Mouse (Mus musculus) fibroblast of lung, adult 2 months (primary cell): ENCODE data around the gene Ccdc88b.

Experiments used
- DNase-seq: peaks from one replicate; pipeline ENCODE4 v3.0.0-alpha.2; 2011; ENCODE audit warnings: low read depth

Ccdc88b gene

DNA sequence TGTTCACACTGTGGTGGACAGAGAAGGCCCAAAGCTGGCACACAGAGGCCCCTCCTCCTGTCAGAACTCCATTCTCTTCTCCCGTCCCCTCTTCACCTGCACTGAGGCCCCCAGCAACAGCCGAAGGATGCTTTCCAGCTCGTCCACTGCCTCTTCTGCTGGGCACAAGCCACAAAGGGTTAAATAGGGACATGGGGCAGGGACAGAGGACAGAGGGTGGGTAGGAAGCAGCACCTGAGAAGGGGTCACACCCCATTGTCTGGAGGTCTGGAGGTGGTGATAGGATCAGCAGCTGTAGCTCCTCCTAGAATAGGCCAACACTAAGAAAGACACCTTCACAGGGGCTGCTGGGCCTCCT is 1.0 kb downstream of the Ccdc88b start:
- DNase-seq, result no peak

DNA sequence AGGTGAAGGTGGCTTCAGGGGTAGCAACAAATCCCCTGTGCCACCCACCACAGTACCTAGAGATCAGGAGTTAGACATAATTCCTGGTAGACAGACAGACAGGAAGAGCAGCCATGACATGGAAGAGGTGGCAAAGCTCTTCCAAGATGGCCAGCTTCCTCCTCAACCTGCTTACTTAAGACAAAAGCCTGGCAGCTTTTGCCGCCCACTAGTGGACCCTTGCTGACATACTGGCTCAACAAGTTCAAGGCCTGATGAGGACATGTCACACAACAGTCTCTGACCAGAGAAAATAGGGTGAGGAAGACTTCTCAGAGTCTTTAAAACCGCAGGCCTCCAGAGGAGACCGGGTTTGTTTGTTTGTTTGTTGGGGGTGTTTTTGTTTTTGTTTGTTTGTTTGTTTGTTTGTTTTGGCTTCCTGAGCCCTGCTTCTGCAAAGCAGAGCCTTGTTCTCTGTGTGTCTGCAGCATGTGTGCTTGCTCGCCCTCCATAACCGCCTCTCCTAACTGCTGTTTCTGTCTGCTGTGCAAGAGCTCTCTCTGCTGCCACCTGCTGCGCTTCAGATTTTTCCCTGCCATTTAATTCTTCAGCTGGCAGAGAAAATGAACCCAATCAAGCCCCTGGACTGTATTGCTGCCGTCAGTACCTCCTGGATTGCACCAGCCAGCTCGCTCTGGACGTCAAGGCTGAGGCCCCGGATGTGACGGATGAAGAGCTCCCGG is 1.6 kb downstream of the Ccdc88b start:
- DNase-seq, result no peak

DNA sequence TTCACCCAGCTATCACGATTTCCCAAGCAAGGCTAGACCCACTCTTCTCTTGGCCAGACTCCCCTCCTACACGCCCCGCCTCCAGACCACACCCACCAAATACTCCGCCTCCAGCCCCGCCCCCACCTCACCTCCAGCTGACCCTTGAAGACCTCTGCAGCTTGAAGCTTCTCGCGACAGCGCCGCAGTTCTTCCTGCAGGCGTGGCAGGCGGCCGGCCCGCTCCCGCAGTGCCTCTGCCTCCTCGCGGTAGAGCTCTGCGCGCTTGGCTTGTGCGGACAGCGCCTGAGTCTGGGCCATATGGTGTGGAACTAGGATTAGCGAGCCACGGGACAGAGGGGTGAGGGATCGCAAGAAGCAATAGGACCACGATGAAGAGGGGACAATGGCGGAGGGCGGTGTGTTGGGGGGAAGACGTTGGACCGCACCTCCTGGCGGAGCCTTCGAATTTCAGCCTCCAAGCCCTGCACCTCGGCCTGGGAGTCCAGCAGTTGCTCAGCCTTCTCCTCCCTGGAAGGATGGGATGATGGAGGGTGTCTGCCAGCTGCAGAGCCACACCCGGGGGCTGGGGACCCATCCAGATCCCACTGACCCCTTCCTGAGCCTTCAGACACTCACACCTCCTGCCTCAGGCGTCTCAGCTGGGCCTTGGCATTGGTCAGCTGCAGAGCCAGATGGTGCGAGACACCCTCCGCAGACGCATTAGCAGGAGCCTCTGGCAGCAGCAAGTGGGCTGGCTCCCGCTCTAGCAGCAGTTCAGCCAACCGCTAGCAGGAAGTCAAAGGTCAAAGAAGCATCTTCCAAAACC is 2.6 kb downstream of the Ccdc88b start:
- no peak for DNase-seq

DNA sequence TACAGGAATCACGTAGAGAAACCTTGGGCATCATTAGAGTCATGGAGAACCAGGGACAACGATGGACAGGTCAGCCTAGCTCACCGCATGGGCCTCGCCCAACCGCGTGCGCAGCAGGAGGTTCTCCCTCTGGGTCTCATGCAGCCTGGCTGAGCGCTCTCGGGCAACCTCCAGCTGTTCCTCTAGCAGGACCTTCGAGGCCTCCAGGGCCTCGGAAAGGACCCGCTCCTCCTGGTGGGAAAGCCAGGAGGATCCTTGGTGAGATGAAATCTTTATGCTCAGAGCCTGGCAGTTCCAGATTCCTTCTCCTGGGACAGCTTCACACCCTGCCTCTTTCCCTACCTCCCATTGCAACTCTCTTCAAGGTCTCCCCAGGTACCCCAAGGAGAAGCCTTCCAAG is 3.4 kb downstream of the Ccdc88b start:
- DNase-seq, result no peak

DNA sequence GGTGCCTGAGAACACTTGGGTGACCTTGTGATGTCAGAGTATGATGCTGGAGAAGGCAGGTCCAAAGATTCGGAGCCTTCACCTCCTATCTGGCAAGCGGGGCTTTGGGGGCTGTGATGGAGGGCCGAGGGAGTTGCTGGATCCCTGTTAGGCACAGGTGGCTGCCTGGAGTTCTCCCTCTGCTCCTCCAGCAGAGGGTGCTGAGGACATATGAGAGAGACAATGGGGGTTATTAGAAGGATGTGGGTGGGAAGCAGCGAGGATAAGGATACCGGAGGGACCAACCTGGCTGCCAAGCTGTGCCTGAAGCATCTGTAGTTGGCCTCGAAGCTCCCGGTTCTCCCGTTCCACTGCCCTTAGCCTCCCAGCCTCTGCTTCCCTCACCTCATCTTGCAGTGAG is 4.1 kb downstream of the Ccdc88b start:
- DNase-seq, result no peak

DNA sequence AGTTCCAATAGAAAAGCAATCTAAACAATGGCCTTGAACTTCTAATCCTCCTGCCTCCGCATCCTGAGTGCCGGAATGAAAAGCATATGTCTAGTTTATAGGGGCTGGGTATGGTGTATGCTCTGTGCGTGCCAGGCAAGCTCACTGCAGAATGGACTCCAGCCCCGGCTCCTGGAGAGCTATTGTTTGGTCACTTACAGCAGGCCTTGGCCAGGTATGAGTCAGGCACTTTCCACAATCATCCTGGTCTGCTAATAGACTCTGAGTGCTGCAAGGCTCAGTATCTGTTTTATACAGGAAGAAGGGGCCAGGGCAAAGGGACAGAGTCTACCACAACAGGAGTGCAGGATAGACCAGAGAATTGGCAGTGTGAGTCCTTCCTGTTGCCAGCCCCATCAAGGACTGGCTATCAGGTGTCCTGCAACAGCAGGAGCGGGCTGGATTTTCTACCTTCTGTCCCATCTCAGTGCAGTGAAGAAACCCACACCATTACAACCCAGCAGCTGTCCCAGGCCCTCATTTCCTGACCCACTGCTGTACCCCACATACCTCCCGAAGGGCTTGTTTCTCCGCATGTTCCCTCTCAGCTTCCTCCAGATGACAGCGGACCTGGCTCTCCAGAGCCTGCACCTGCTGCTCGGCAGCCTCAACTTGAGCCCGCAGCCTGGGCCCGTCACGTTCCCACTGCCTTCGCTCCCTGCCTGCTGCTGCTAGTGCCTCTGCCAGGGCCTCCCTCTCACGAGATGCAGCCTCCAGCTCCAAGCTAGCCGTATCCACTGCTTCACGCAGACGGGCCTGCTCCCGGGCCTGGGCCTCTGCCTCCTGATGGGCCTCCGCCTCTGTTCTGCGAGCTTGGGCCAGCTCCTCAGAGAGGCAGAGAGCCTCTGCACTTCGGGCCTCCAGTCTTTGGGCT is 5.4 kb downstream of the Ccdc88b start:
- no peak for DNase-seq

DNA sequence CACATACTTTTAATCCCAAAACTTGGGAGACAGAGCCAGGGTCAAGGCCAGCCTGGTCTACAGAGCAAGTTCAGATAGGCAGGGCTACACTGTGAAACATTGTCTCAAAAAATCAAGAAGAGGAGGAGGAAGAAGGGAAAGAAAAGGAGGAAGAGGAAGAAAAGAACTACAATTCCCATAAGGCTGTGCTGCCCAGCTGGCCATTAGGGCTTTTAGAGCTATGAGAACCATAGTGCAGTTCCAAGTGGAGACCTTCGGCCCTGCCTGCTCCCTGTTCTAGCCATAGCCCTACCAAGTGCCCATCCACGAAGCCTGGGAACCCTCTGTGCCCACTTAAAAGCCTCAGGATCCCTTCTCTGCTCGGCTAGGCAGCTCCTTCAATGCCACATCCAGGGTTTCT is 6.5 kb downstream of the Ccdc88b start:
- DNase-seq, result no peak

DNA sequence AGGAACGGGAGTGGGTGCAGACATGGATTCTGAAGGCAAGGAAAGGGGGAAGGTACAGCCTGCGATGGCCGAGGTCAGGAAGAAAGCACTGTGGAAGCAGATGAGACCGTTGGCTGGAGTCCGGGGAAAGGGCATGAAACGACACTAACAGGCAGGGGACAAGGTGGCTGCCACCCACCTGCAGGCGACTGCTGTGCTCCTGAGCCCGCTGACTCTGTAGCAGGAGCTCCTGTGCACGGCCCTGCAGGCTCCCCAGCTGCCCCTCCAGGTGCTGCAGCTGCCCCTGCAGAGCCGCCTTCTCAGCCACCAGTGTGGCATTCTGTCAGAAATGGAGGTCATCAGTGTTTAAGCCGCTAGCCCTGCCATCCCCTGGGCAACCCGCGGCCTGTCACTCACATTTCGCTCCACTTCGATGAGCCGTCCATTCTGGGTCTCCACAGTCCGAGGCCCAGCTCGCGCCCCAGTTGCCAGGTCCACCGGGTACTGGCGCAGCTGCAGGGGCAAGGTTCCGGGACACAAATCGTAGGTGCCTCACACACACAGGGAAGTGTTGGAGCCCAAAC is 8.4 kb downstream of the Ccdc88b start:
- no peak for DNase-seq

DNA sequence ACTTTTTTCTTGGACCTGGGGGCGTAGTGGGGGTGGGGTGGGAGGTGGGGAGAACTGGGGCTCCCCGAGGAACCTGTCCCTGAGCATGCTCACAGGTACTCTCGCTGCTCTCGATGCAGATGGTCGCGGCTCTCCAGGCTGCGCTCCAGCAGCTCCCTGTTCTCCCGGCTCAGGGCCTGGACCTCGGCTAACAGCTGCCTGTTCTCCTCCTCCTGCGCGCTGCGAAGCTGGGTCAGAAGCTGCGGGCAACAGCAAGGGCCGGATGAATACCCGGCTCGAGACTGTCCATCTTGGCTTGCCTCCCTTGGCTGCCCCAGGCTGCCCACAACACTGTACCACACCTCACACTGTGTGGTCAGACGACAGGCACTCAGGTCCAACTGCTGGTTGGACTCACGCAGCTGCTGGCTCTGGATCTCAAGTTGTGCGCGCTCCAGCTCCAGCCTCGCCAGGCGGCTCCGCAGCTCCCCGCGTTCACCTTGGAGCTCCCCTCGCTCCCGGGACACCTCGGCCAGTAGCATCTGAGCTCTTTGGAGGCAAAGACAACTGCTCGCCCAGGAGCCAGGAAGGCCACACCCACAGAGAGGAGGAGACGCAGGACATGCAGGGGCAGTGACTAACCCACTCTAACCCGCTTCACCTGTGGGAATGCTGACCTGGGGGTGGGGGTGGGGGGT is 10.0 kb downstream of the Ccdc88b start:
- no peak for DNase-seq

DNA sequence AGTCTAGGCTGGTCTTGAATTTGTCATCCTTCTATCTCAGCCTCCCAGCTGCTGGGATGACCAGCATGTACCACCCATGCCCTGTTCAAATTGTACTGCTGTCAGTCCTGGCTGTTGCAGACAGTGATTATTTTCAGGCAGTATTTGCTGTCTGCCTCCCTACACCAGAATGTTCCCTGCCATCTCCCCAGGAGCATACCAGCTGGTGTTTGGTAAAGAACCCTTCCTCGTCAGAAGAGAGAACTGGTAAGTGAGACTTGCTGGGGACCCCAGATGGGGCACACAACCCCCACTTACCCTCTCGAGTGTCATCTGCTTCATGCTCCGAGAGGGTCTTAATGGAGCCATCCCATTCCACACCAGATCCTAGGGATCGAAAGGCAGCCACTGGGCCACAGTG is 12.0 kb downstream of the Ccdc88b start:
- no peak for DNase-seq

DNA sequence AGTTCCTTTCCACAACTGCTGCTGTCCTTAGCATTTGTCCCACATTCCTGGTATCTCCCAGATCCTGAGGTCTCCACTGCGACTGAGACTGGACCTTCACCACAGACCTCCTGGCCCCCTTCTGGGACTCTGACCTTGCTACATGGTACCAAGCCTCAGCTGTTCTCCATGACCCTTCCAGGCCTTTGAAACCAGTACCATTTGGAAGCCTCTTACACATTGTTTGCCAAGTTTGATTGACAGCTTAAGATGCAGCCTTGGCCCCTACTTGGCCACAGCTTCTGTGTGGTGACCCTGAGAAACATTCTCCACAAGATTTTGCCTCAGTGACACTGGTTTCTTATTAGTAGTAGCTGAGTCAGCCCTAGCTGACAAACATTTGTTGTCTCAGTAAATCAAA is 15.7 kb downstream of the Ccdc88b start:
- DNase-seq, result no peak

DNA sequence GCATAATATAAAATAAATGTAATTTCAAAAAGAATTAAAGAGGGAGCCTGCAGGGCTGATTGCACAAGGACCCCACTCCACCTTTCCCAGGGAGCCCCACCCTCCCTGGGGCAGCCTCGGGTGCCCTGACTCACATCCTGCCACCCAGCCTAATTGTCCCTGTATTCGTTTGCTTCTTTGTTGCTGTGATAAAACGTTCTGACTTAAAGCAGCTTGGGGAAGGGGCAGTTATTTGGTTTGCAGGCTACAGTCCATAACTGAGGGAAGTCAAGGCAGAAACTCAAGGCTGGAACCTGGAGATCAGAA is 16.8 kb downstream of the Ccdc88b start:
- no peak for DNase-seq

DNA sequence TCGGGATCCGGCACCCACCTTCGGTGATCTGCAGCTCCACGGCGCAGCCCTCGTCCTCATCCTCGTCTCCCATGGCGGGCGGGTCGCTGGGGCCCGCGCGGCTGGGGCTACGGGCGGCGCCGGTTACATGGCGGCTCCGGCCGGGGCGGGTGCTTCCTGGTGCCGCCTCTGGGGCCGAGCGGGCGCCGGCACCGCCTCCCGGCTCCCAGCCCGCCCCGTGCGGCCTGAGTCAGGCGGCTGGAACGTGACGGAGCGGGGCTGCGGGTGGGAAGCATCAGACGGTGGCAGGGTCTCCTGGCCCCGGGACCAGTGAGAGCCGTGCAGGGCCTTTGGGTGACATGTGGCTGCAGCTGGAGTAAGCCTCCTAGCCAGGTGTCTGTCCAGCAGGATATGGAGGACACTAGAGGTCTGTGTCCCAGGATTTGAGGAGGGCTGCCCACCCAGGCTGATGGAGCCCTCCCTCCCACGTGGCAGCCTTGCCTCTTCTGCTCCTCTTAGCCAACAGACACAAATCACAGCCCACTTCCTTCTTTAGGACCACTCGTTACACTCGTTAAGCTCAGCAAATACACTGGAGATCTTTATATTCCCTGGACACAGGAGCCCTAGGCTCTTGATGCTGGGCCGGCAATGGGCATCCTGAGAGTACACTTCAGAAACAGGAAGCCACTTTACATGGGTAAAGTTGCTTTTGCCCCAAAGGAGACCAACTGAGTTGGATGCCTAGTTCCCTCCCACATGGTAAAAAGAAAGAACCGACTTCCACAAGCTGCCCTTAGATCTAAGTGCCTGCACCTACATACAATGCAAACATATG is 17.3 kb downstream of the Ccdc88b start, which contains the start of gene Rps6ka4:
Gene Rps6ka4 (minus strand): TSS at position 162 of the 817 bp plus-strand sequence.
- peak; percentile 36 for DNase-seq

DNA sequence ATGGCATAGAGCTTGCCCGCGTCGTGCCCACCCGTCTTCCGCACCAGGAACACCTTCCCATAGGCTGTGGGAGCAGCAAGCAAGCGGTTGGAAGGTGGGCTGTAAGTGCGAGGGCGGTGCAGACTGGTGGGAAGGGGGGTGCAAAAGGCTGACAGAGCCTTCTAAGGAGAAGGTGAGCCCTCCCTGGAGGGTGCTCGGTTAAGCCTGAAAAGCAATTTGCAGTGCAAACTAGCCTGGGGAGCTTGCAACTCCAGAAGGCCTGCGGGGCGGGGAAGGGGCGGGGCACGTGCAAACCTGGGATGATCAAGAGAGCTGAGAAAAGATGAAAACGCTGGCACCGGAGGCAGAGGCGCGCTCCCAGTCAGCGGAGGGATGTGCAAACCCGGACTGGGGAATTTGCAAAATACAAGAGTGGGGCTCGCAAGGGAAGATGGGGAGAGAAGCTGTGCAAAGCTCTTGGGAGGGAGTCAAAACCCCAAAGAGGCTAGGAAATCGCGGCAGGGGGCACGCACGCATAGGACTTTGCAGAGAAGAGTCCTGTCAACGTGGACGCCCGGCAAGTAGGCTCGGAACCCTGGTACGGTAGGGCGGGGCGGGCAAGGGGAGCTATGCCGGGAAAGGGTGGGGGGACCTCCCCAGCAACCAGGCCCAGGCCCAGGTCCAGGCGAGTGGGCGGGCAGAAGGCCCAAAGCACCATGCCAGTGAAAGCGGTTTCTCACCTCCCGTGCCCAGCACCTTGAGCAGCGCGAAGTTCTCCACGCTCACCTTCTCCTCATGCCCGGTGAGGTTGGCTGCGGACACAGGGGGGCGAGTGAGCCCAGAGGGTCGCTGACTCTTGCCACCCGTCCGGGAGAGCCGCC is 18.2 kb downstream of the Ccdc88b start:
- no peak for DNase-seq

DNA sequence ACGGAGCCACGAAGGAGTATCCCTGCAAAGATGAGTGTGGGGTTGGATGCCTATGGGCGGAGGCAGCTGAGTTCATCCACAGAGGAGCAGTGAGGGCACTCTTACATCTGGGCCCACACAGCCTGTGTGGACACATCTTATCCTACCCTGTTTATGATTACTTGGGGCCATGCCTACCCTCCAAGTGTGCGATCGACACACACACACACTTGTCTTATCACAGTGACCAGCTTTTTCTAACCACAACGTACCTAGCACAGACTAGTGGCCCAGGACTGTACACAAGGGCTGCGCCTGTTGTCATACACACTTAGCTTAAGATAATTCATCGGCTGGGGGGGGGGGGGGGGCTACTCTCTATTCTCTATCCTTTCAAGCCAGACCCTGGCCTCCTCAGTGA is 25.6 kb downstream of the Ccdc88b start:
- no peak for DNase-seq

DNA sequence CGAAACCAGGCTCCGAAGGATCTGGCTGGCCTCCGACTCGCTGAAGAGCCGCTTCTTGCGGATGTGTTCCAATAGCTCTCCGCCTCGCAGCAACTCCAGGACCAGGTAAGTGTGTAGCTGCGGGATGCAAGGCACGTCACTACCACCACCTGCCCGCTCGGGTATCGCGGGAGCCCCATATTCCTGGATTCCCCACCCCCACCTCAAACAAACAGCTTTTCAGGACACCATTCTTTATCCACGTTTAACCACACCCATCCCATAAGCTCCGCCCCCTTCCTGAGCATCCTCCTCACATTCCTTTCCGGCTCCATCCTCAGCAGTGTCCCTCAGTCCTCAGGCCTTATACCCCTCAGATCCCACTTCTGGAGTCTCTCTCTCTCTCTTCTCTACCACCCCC is 26.7 kb downstream of the Ccdc88b start:
- DNase-seq, result no peak

DNA sequence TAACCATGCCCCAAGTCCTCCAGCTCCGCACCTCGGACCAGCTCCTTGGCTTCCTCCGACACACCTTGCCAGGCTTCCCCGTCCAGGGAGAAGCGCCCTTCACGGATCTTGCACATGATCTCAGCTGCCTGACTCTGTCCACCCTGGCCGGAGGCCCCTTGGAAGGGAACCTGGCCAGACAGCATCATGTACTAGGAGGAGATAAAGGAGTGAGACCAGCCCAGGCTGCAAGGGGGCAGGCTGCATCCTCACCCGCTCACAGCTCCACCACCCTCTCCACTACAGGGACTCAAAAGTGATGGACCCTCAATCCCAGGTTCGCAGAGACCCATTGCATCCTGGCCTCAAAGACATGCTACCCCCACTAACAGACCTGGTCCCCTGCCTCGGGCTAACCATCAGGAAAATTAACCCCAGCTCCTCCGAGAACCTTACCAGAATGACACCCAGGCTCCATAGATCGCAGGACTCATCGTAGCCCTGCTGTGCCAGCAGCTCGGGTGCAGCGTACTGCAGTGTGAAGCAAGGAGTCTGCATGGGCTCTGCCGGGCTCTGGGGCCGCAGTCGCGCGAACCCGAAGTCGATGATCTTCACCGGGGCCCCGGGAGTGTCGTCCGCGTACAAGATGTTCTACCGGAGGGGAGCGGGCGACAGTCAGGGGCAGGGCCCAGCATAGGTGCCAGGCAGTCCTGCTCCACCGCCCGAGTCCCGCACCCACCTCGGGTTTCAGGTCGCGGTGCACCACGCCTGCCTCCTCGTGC is 27.3 kb downstream of the Ccdc88b start:
- DNase-seq, result no peak

DNA sequence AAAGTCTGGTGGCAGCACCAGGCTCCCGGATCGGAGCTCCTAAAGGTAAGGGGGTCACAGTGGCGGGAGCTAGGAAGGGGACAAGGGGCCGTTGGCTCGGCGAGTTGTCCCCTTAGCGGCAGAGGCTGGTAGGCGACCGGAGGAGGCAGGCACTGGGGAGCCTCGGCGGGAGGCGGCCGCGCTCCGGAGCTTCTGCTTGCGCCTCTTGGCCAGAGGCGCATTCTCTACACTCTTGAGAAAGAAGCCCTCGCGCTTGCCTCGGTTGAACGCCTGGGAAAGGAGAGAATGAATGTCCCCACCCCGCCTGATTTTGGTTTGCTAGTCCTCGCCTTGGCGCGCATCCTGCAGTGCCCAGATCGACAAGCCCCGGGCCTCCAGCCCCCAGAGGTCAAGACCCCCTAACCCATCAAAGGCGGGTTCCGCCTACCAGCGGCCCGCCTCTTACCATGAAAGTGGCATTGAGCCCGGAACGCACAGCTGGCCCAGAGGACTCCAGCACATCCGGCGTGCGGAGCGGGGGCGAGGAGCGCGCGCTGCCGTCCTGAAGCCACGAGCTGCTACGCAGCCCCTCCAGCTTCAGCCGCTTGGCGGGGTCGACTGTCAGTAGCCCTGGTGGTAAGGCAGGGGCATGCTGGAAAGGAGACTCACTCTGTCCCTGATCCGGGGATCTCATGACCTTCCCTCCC is 28.0 kb downstream of the Ccdc88b start:
- no peak for DNase-seq

DNA sequence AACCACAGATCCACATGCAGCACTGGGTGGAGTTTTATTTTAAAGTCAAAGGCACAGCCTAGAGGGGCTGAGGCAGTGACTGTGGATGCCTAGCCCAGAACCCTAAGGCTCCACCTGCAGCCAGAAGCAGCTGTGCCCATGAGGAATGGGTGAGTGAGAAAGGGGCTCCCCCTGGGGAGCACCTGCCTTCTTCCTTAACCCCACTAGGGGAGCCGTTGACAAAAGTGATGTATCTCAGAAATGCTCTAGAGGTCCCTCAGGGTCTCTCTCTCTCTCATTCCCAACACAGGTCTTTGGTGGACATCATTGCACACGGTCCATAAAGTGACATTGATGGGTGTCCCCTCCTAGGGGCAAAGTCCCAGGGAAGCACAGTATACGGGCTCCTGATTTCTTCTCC is 28.9 kb downstream of the Ccdc88b start:
- DNase-seq, result no peak
